Comparison of ENCODE assay signal across 8 mouse cellular contexts in genomic region chr6:86396581-86397256, GRCm38 (mm10). TPM values are rescaled to one million over a fixed set of nuclear protein-coding genes. Genes with fewer than 3 reads are reported as not detected.
DNase-seq lines count a peak whose midpoint lies in the region; ATAC-seq and TF ChIP-seq lines count a peak whose summit lies in the region.

TSS of gene Pcyox1 (minus strand) at chr6:86397154.

- TF ChIP-seq POLR2A in bone marrow, adult 2 months (IDR thresholded peaks at IDR 0.05; ENCODE audit: borderline replicate concordance, control insufficient read depth, low read depth, low read length) = peak; percentile 94; the same call in 1 of the 2 replicates
- peak; percentile 97 for TF ChIP-seq POLR2A in heart, adult 2 months (IDR thresholded peaks at IDR 0.05; ENCODE audit: insufficient read depth, low read depth, low read length)

- H3K27ac ChIP-seq in bone marrow, adult 2 months (ENCODE audit: control insufficient read depth, insufficient read depth, low read depth, low read length, poor library complexity) = peak within 1 kb of the TSS; percentile 44
- H3K27ac ChIP-seq in embryonic facial prominence, embryonic 14.5 days (replicated peaks; ENCODE audit: low read depth, low read length) = peak within 1 kb of the TSS; percentile 86
- H3K27ac ChIP-seq in heart, adult 2 months = peak within 1 kb of the TSS; percentile 70
- H3K27ac ChIP-seq in limb, embryonic 12.5 days = peak within 1 kb of the TSS; percentile 87
- peak within 1 kb of the TSS; percentile 92 for H3K27ac ChIP-seq in midbrain, embryonic 14.5 days (replicated peaks; ENCODE audit: low read depth, low read length)

- no peaks in the 10 kb centered on the region for H3K27me3 ChIP-seq in embryonic facial prominence, embryonic 14.5 days (replicated peaks; ENCODE audit: control insufficient read depth, insufficient read depth, low read length)
- H3K27me3 ChIP-seq in heart, adult 2 months (ENCODE audit: control insufficient read depth, insufficient read depth, low read length) = no peaks in the 10 kb centered on the region
- 0 out of 2 replicates have a peak, but pooled peaks cover 3% of the 10 kb centered on the region for H3K27me3 ChIP-seq in limb, embryonic 12.5 days
- H3K27me3 ChIP-seq in midbrain, embryonic 14.5 days (ENCODE audit: control insufficient read depth, insufficient read depth, low read length) = peaks cover 7% of the 10 kb centered on the region; the same call in 1 of the 2 replicates

- H3K4me1 ChIP-seq in bone marrow, adult 2 months (ENCODE audit: control insufficient read depth, insufficient read depth, low read length) = no peaks in the 10 kb centered on the region; the same call in 1 of the 2 replicates
- H3K4me1 ChIP-seq in embryonic facial prominence, embryonic 14.5 days (ENCODE audit: control insufficient read depth, insufficient read depth, low read length) = peaks cover 13% of the 10 kb centered on the region; the same call in 1 of the 2 replicates
- H3K4me1 ChIP-seq in heart, adult 2 months (ENCODE audit: control insufficient read depth, insufficient read depth, low read length) = peaks cover 6% of the 10 kb centered on the region; the same call in 1 of the 2 replicates
- H3K4me1 ChIP-seq in limb, embryonic 12.5 days (replicated peaks) = peaks cover 23% of the 10 kb centered on the region
- peaks cover 28% of the 10 kb centered on the region for H3K4me1 ChIP-seq in midbrain, embryonic 14.5 days (ENCODE audit: control insufficient read depth, insufficient read depth, low read length)

- H3K9me3 ChIP-seq in embryonic facial prominence, embryonic 14.5 days (ENCODE audit: control insufficient read depth, low read length) = no peaks in the 10 kb centered on the region
- no peaks in the 10 kb centered on the region for H3K9me3 ChIP-seq in limb, embryonic 12.5 days
- H3K9me3 ChIP-seq in midbrain, embryonic 14.5 days (ENCODE audit: control insufficient read depth, low read length) = no peaks in the 10 kb centered on the region

- H3K4me3 ChIP-seq in bone marrow, adult 2 months (replicated peaks; ENCODE audit: control insufficient read depth, low read depth, low read length) = peak within 1 kb of the TSS; percentile 86
- peak within 1 kb of the TSS; percentile 87 for H3K4me3 ChIP-seq in embryonic facial prominence, embryonic 14.5 days (ENCODE audit: low read depth, low read length)
- H3K4me3 ChIP-seq in heart, adult 2 months = peak within 1 kb of the TSS; percentile 63
- peak within 1 kb of the TSS; percentile 87 for H3K4me3 ChIP-seq in limb, embryonic 12.5 days (replicated peaks)
- H3K4me3 ChIP-seq in midbrain, embryonic 14.5 days (replicated peaks; ENCODE audit: low read depth, low read length) = peak within 1 kb of the TSS; percentile 94

- H3K36me3 ChIP-seq in embryonic facial prominence, embryonic 14.5 days (ENCODE audit: control insufficient read depth, insufficient read depth, low read length) = peaks cover 18% of the 10 kb centered on the region
- no peaks in the 10 kb centered on the region; the same call in 1 of the 2 replicates for H3K36me3 ChIP-seq in heart, adult 2 months (ENCODE audit: control insufficient read depth, insufficient read depth, low read length)
- peaks cover 23% of the 10 kb centered on the region for H3K36me3 ChIP-seq in limb, embryonic 12.5 days
- peaks cover 21% of the 10 kb centered on the region for H3K36me3 ChIP-seq in midbrain, embryonic 14.5 days (ENCODE audit: control insufficient read depth, insufficient read depth, low read length)

- TF ChIP-seq CTCF in bone marrow, adult 2 months (IDR thresholded peaks at IDR 0.05; ENCODE audit: control insufficient read depth, insufficient read depth, low read length) = no peak
- TF ChIP-seq CTCF in heart, adult 2 months (IDR thresholded peaks at IDR 0.05) = no peak

- ATAC-seq in embryonic facial prominence, embryonic 14.5 days (ENCODE audit: low read depth) = peak; percentile 95
- peak; percentile 93 for ATAC-seq in limb, embryonic 12.5 days (ENCODE audit: insufficient number of reproducible peaks, insufficient read depth, low FRiP score, low TSS enrichment, low read depth)
- peak; percentile 95 for ATAC-seq in midbrain, embryonic 14.5 days (ENCODE audit: low FRiP score, low TSS enrichment)

- no peaks in the 10 kb centered on the region for H3K79me2 ChIP-seq in heart, adult 2 months (replicated peaks; ENCODE audit: control insufficient read depth, insufficient read depth, low read length)

- DNase-seq in 416B (ENCODE audit: low read depth) = peak; percentile 89
- peak; percentile 93 for DNase-seq in embryonic facial prominence, embryonic 14.5 days (ENCODE audit: low spot score)
- peak; percentile 92 to 94 for DNase-seq in heart, adult 2 months
- peak; percentile 86 to 89 for DNase-seq in kidney, adult 8-10 months
- peak; percentile 92 for DNase-seq in midbrain, embryonic 14.5 days
- DNase-seq in spleen, adult 18-20 months = peak; percentile 75 to 91

- peak within 1 kb of the TSS; percentile 80 for H3K9ac ChIP-seq in embryonic facial prominence, embryonic 14.5 days (ENCODE audit: low read depth, low read length)
- peak within 1 kb of the TSS; percentile 86 for H3K9ac ChIP-seq in heart, adult 2 months (ENCODE audit: low read depth, low read length)
- H3K9ac ChIP-seq in limb, embryonic 12.5 days (replicated peaks) = peak within 1 kb of the TSS; percentile 81
- H3K9ac ChIP-seq in midbrain, embryonic 14.5 days (replicated peaks; ENCODE audit: low read length) = peak within 1 kb of the TSS; percentile 90

- TF ChIP-seq EP300 in heart, adult 2 months (IDR thresholded peaks at IDR 0.05; ENCODE audit: insufficient read depth, low read depth, low read length) = 0 out of 2 replicates have a peak, but pooled peaks have one; percentile 32

- peak within 1 kb of the TSS; percentile 77 for H3K4me2 ChIP-seq in embryonic facial prominence, embryonic 14.5 days (ENCODE audit: low read depth, low read length)
- H3K4me2 ChIP-seq in limb, embryonic 12.5 days = peak within 1 kb of the TSS; percentile 90
- H3K4me2 ChIP-seq in midbrain, embryonic 14.5 days (ENCODE audit: low read length) = peak within 1 kb of the TSS; percentile 81

- intact Hi-C loops in heart, adult 2 months (cut with DNase I) = loop anchor here (2.0 kb wide), 1 partner anchor 26 kb away; the partner anchor contains the start of gene Snrpg

- under 1% methylated on average over 51 of the region's 51 CpGs for WGBS in bone marrow, adult 2 months
- 0% methylated on average over 32 of the region's 51 CpGs for WGBS in embryonic facial prominence, embryonic 14.5 days
- under 1% methylated on average over 51 of the region's 51 CpGs for WGBS in heart, adult 2 months
- WGBS in limb, embryonic 12.5 days = under 1% methylated on average over 51 of the region's 51 CpGs
- WGBS in midbrain, embryonic 14.5 days = under 1% methylated on average over 51 of the region's 51 CpGs

RNA-seq across cellular contexts. Expression of gene Pcyox1, which starts in this region (rescaled TPM):
- 15.1 and 22.8 TPM in 2 replicates for polyA plus RNA-seq in bone marrow, adult 2 months (2011; ENCODE audit: insufficient read depth, insufficient read length, low replicate concordance, missing spikeins)
- polyA plus RNA-seq in embryonic facial prominence, embryonic 14.5 days (2014; fragmentation: Nextera tagmentation; extraction: Ambion mirVana) = 80.5 and 95.2 TPM in 2 replicates
- 10 to 100 TPM; 69.6 to 82.5 TPM for total RNA-seq in heart, adult 2 months (2021)
- polyA plus RNA-seq in heart, adult 2 months (2012; rRNA removed) = 30.3 and 55.6 TPM in 2 replicates
- polyA plus RNA-seq in limb, embryonic 12.5 days (2016; fragmentation: Nextera tagmentation; extraction: Ambion mirVana) = 76.4 and 79.3 TPM in 2 replicates
- polyA plus RNA-seq in midbrain, embryonic 14.5 days (2014; fragmentation: Nextera tagmentation; extraction: Ambion mirVana) = 68.7 and 109 TPM in 2 replicates

Comparison
In these comparisons a context has a peak if more than half of its experiments do, and no peak if none do; other contexts are left out.
1. Peak in every context shown above with its lines: DNase-seq, ATAC-seq, H3K4me3 ChIP-seq and H3K27ac ChIP-seq.